In the genomic region with DNA sequence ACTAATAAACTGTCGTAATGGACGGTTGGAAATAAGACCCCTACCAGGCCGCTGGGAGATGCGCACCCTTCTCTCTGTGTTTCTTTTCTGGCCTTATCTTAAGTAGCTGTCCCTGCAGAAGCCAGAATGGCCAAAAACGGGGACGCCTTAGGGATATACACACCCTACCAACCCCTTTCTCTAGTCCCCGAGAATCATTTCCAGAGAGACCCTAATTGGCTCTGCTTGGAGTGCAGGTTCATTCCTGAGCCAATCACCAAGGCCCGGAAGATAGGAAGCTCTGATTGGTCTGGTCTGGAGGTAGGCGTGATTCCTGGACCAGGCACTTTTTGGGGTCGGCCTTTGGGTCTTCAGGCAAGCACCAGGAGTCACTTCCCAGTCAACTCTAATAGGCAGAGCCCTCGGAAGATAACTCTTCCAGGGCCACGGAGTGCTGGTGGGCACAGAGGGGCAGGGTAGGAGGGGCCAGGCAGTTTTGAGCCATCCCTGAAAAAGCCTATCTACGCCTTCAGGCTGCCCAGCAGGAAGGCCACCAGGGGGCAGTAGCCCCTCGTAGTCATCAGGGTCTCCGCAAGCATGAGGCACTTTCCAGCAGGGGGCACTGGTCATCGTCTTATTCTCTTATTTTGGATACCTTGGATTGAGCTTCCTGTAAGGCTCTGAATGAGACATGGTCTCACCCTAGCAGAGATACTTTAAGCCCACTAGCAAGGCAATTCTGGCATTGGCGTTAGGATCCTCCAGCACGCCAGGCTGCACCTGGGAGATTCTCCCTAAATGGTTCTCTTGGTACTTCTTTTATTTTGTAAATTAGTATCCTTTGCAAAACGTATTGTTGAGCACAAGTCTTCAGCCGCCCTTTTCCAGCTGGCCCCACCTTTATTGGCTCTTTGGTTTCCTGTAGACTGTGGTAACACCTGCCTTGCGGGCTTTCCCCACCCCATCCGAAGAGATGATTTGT, we compare ENCODE assay signal across 8 mouse cellular contexts. TPM values are rescaled to one million over a fixed set of nuclear protein-coding genes. Genes with fewer than 3 reads are reported as not detected.
A peak's percentile ranks its signal among the peaks of the same experiment; 100 is the strongest.
DNase-seq lines count a peak whose midpoint lies in the region; ATAC-seq and TF ChIP-seq lines count a peak whose summit lies in the region.

No protein-coding gene starts in this region.

- peak overlapping the region; percentile 25 for H3K4me3 ChIP-seq in bone marrow, adult 2 months (replicated peaks; ENCODE audit: control insufficient read depth, low read depth, low read length)
- H3K4me3 ChIP-seq in embryonic facial prominence, embryonic 14.5 days (ENCODE audit: low read depth, low read length), result peak overlapping the region; percentile 47
- peak overlapping the region; percentile 48 for H3K4me3 ChIP-seq in limb, embryonic 12.5 days (replicated peaks)
- H3K4me3 ChIP-seq in midbrain, embryonic 14.5 days (replicated peaks; ENCODE audit: low read depth, low read length), result peak overlapping the region; percentile 38

- ATAC-seq in embryonic facial prominence, embryonic 14.5 days (ENCODE audit: low read depth), result peak; percentile 97
- peak; percentile 93 for ATAC-seq in limb, embryonic 12.5 days (ENCODE audit: insufficient number of reproducible peaks, insufficient read depth, low FRiP score, low TSS enrichment, low read depth)
- ATAC-seq in midbrain, embryonic 14.5 days (ENCODE audit: low FRiP score, low TSS enrichment), result peak; percentile 96

- H3K36me3 ChIP-seq in embryonic facial prominence, embryonic 14.5 days (ENCODE audit: control insufficient read depth, insufficient read depth, low read length), result no peaks in the 10 kb centered on the region
- no peaks in the 10 kb centered on the region for H3K36me3 ChIP-seq in limb, embryonic 12.5 days
- H3K36me3 ChIP-seq in midbrain, embryonic 14.5 days (ENCODE audit: control insufficient read depth, insufficient read depth, low read length), result peaks cover under 1% of the 10 kb centered on the region; the same call in 1 of the 2 replicates

- H3K4me2 ChIP-seq in embryonic facial prominence, embryonic 14.5 days (ENCODE audit: low read depth, low read length), result peak overlapping the region; percentile 57
- peak overlapping the region; percentile 58 for H3K4me2 ChIP-seq in limb, embryonic 12.5 days
- peak overlapping the region; percentile 62 for H3K4me2 ChIP-seq in midbrain, embryonic 14.5 days (ENCODE audit: low read length)

- no peaks in the 10 kb centered on the region for H3K9me3 ChIP-seq in embryonic facial prominence, embryonic 14.5 days (ENCODE audit: control insufficient read depth, low read length)
- H3K9me3 ChIP-seq in limb, embryonic 12.5 days, result no peaks in the 10 kb centered on the region
- no peaks in the 10 kb centered on the region for H3K9me3 ChIP-seq in midbrain, embryonic 14.5 days (ENCODE audit: control insufficient read depth, low read length)

- 7% methylated on average over 22 of the region's 22 CpGs for WGBS in bone marrow, adult 2 months
- 8% methylated on average over 21 of the region's 22 CpGs for whole genome bisulfite sequencing in embryonic facial prominence, embryonic 14.5 days
- WGBS in limb, embryonic 12.5 days, result 10% methylated on average over 22 of the region's 22 CpGs
- 8% methylated on average over 22 of the region's 22 CpGs for WGBS in midbrain, embryonic 14.5 days

- peak overlapping the region; percentile 58 for H3K9ac ChIP-seq in embryonic facial prominence, embryonic 14.5 days (ENCODE audit: low read depth, low read length)
- peak overlapping the region; percentile 40; the same call in 1 of the 2 replicates for H3K9ac ChIP-seq in limb, embryonic 12.5 days (replicated peaks)
- peak overlapping the region; percentile 44 for H3K9ac ChIP-seq in midbrain, embryonic 14.5 days (replicated peaks; ENCODE audit: low read length)

- no peaks in the 10 kb centered on the region; the same call in 1 of the 2 replicates for H3K4me1 ChIP-seq in bone marrow, adult 2 months (ENCODE audit: control insufficient read depth, insufficient read depth, low read length)
- H3K4me1 ChIP-seq in embryonic facial prominence, embryonic 14.5 days (ENCODE audit: control insufficient read depth, insufficient read depth, low read length), result no peaks in the 10 kb centered on the region
- H3K4me1 ChIP-seq in limb, embryonic 12.5 days (replicated peaks), result peaks cover 6% of the 10 kb centered on the region; the same call in 1 of the 2 replicates
- H3K4me1 ChIP-seq in midbrain, embryonic 14.5 days (ENCODE audit: control insufficient read depth, insufficient read depth, low read length), result 0 out of 2 replicates have a peak, but pooled peaks cover 2% of the 10 kb centered on the region

- no peak overlapping the region for H3K27ac ChIP-seq in bone marrow, adult 2 months (ENCODE audit: control insufficient read depth, insufficient read depth, low read depth, low read length, poor library complexity)
- no peak overlapping the region; the same call in 1 of the 2 replicates for H3K27ac ChIP-seq in embryonic facial prominence, embryonic 14.5 days (replicated peaks; ENCODE audit: low read depth, low read length)
- H3K27ac ChIP-seq in limb, embryonic 12.5 days, result peak overlapping the region; percentile 14; the same call in 1 of the 2 replicates
- H3K27ac ChIP-seq in midbrain, embryonic 14.5 days (replicated peaks; ENCODE audit: low read depth, low read length), result peak overlapping the region; percentile 75

- peak; percentile 91 for DNase-seq in 416B (ENCODE audit: low read depth)
- peak; percentile 97 for DNase-seq in embryonic facial prominence, embryonic 14.5 days (ENCODE audit: low spot score)
- peak; percentile 95 for DNase-seq in heart, adult 8-10 months (ENCODE audit: low spot score)
- peak; percentile 89 to 97 for DNase-seq in kidney, adult 8-10 months
- peak; percentile 99 for DNase-seq in midbrain, embryonic 14.5 days
- DNase-seq in spleen, adult 12 weeks (ENCODE audit: low spot score), result peak; percentile 81

- H3K27me3 ChIP-seq in embryonic facial prominence, embryonic 14.5 days (replicated peaks; ENCODE audit: control insufficient read depth, insufficient read depth, low read length), result no peaks in the 10 kb centered on the region
- no peaks in the 10 kb centered on the region for H3K27me3 ChIP-seq in limb, embryonic 12.5 days
- no peaks in the 10 kb centered on the region for H3K27me3 ChIP-seq in midbrain, embryonic 14.5 days (ENCODE audit: control insufficient read depth, insufficient read depth, low read length)

- peak; percentile 100 for TF ChIP-seq CTCF in bone marrow, adult 2 months (IDR thresholded peaks at IDR 0.05; ENCODE audit: control insufficient read depth, insufficient read depth, low read length)

- TF ChIP-seq POLR2A in bone marrow, adult 2 months (IDR thresholded peaks at IDR 0.05; ENCODE audit: borderline replicate concordance, control insufficient read depth, low read depth, low read length), result 0 out of 2 replicates have a peak, but pooled peaks have one; percentile 11

RNA-seq across cellular contexts. Expression of a gene that starts 9.1 kb away (rescaled TPM):
- polyA plus RNA-seq in bone marrow, adult 2 months (2011; ENCODE audit: insufficient read depth, insufficient read length, low replicate concordance, missing spikeins), result 21.7 and 32.3 TPM in 2 replicates
- 9.5 and 10.2 TPM in 2 replicates for polyA plus RNA-seq in embryonic facial prominence, embryonic 14.5 days (2014; fragmentation: Nextera tagmentation; extraction: Ambion mirVana)
- 10 to 100 TPM; 29.2 to 47.0 (median 40.3) TPM for total RNA-seq in heart, adult 8-10 months (2022)
- polyA plus RNA-seq in limb, embryonic 12.5 days (2016; fragmentation: Nextera tagmentation; extraction: Ambion mirVana), result 6.7 and 8.4 TPM in 2 replicates
- polyA plus RNA-seq in midbrain, embryonic 14.5 days (2014; fragmentation: Nextera tagmentation; extraction: Ambion mirVana), result 8.9 and 9.3 TPM in 2 replicates

RNA-seq across cellular contexts. Expression of a gene that starts 56.9 kb away (rescaled TPM):
- polyA plus RNA-seq in bone marrow, adult 2 months (2011; ENCODE audit: insufficient read depth, insufficient read length, low replicate concordance, missing spikeins), result 42.2 and 54.4 TPM in 2 replicates
- 31.2 and 34.8 TPM in 2 replicates for polyA plus RNA-seq in embryonic facial prominence, embryonic 14.5 days (2014; fragmentation: Nextera tagmentation; extraction: Ambion mirVana)
- total RNA-seq in heart, adult 8-10 months (2022), result 10 to 100 TPM in 3 of 4 experiments, 1 to 10 TPM in 1; 9.0 to 12.3 (median 10.7) TPM
- 62.8 and 65.1 TPM in 2 replicates for polyA plus RNA-seq in limb, embryonic 12.5 days (2016; fragmentation: Nextera tagmentation; extraction: Ambion mirVana)
- 26.6 and 31.0 TPM in 2 replicates for polyA plus RNA-seq in midbrain, embryonic 14.5 days (2014; fragmentation: Nextera tagmentation; extraction: Ambion mirVana)

Comparison
In these comparisons a context has a peak if more than half of its experiments do, and no peak if none do; other contexts are left out.
1. H3K27ac ChIP-seq: peak in limb, embryonic 12.5 days (single experiment) and midbrain, embryonic 14.5 days (single experiment); none in bone marrow, adult 2 months (single experiment) and embryonic facial prominence, embryonic 14.5 days (single experiment).
2. Peak in every context shown above with its lines, with median percentiles within 50 percentile points of each other: DNase-seq, H3K4me3 ChIP-seq, ATAC-seq, H3K4me2 ChIP-seq and H3K9ac ChIP-seq.